Mouse (Mus musculus) heart, embryonic 16.5 days (tissue): ENCODE measurements at regions not wholly inside any gene's neighbourhood (a gene's known extent, or its start where the extent isn't known, plus 50 kb on each side); places are given as distances from the start of the nearest gene placed in this dataset.

Source experiments
- ATAC-seq: fragments of 200-750 bp; cut with Nextera tagmentation; replicated peaks from 2 replicates; pipeline ENCODE4 v1.8.0; 2017; ENCODE audit warnings: moderate number of reproducible peaks; ENCODE audit not compliant: insufficient read depth, low FRiP score; ENCODE audit errors: extremely low read depth
- H3K27ac ChIP-seq: fragments of 300-500 bp; sonication (generic); 2 replicates; pipeline ENCODE4 v1.5.1; 2014; ENCODE audit warnings: mild to moderate bottlenecking, low read length, control low read depth, moderate library complexity
- H3K27me3 ChIP-seq: fragments of 300-500 bp; sonication (generic); 2 replicates; pipeline ENCODE4 v1.6.1; 2014; ENCODE audit warnings: low read length, mixed read lengths; ENCODE audit not compliant: control insufficient read depth, insufficient read depth
- H3K36me3 ChIP-seq: fragments of 300-500 bp; sonication (generic); 2 replicates; pipeline ENCODE4 v1.6.1; 2014; ENCODE audit not compliant: control insufficient read depth, insufficient read depth
- H3K4me1 ChIP-seq: fragments of 300-500 bp; sonication (generic); 2 replicates; pipeline ENCODE4 v1.6.1; 2014; ENCODE audit warnings: low read length, mixed read lengths; ENCODE audit not compliant: control insufficient read depth, insufficient read depth
- H3K4me2 ChIP-seq: fragments of 300-500 bp; sonication (generic); 2 replicates; pipeline ENCODE4 v1.6.1; 2014; ENCODE audit warnings: low read depth, mild to moderate bottlenecking, control low read depth, low read length
- H3K4me3 ChIP-seq: fragments of 300-500 bp; sonication (generic); 2 replicates; pipeline ENCODE4 v1.5.1; 2014; ENCODE audit warnings: mild to moderate bottlenecking, control low read depth, low read length
- H3K9ac ChIP-seq: fragments of 300-500 bp; sonication (generic); 2 replicates; pipeline ENCODE4 v1.6.1; 2014; ENCODE audit warnings: low read length, control low read depth
- H3K9me3 ChIP-seq: fragments of 300-500 bp; sonication (generic); replicated peaks from 2 replicates; pipeline ENCODE4 v1.6.1; 2016; ENCODE audit warnings: low read length; ENCODE audit not compliant: control insufficient read depth
- WGBS: fragments of 180-500 bp; shearing (Covaris S2); extraction: QIAGEN DNeasy Blood & Tissue Kit; methylation state at CpG from one replicate; pipeline ENCODE4 v1.1.7; 2014; 5-methylcytosine and 5-hydroxymethylcytosine counted together

- no peaks in the 10 kb centered on the region for H3K27me3 ChIP-seq
- H3K4me2 ChIP-seq, result no peak overlapping the region
- no peak overlapping the region for H3K4me3 ChIP-seq
- ATAC-seq, result no peak
- H3K36me3 ChIP-seq, result no peaks in the 10 kb centered on the region
- WGBS, result 59% methylated on average over 3 of the region's 3 CpGs
- H3K9me3 ChIP-seq, result no peaks in the 10 kb centered on the region
- no peak overlapping the region for H3K9ac ChIP-seq
- peaks cover 6% of the 10 kb centered on the region; the same call in 1 of the 2 replicates for H3K4me1 ChIP-seq
- no peak overlapping the region for H3K27ac ChIP-seq
Observed at GRCm38 (mm10) chr4:84201001-84201400, 474.1 kb downstream of the Bnc2 start.

DNA sequence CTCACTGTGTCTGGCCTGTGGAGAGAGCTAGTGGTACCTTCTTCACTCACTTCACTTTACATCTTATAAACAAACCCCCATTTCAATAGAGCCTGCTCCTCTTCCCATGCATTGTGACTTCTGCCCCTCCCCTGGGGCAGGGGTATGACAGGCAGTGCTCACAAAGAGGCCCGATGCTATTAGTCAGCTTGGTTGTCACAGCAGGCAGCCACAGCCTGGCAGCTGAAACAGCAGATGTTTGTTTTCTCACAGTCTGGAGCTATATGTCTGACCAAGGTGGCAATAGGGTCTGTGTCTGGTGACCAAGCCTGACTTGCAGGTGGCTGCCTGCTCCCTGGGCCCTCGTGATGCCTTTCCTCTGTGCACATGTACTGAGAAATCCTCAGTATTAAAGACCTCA is 472.8 kb downstream of the Bnc2 start:
- Histone ChIP-seq H3K9me3 (no peaks in the 10 kb centered on the region), H3K4me3 (no peak overlapping the region), H3K4me1 (peaks cover 9% of the 10 kb centered on the region; the same call in 1 of the 2 replicates), H3K27ac (no peak overlapping the region), H3K4me2 (no peak overlapping the region), H3K27me3 (no peaks in the 10 kb centered on the region), H3K9ac (no peak overlapping the region), H3K36me3 (no peaks in the 10 kb centered on the region)
- ATAC-seq, result no peak
- 32% methylated on average over 2 of the region's 2 CpGs for WGBS

DNA sequence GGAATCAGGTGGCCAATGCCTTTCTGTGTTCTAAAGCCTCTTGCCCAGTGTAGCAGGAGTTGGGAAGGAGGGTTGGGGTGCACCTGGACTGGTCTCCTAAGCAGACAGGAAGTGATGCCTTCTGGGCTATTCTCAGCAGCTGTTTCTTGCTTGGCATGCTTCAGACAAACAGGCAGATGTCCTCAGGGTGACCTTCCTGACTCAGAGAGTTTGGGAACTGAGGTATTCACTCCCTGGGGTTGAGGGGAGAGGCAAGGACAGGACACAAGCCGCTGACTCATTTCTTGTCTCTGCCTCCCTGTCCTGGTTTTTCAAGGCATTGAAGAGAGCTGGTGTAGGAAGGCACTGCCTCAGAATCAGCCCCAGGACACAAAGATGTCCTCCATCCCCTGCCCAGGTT is 471.4 kb downstream of the Bnc2 start:
- Histone ChIP-seq H3K9me3 (no peaks in the 10 kb centered on the region), H3K4me1 (peaks cover 9% of the 10 kb centered on the region; the same call in 1 of the 2 replicates), H3K27ac (no peak overlapping the region), H3K27me3 (no peaks in the 10 kb centered on the region), H3K4me3 (no peak overlapping the region), H3K36me3 (no peaks in the 10 kb centered on the region), H3K9ac (no peak overlapping the region), H3K4me2 (no peak overlapping the region)
- ATAC-seq, result no peak
- WGBS, result 41% methylated on average over 1 of the region's 1 CpGs

- Histone ChIP-seq H3K9ac (no peak overlapping the region), H3K4me1 (peaks cover 9% of the 10 kb centered on the region; the same call in 1 of the 2 replicates), H3K27ac (no peak overlapping the region), H3K4me2 (no peak overlapping the region), H3K9me3 (no peaks in the 10 kb centered on the region), H3K4me3 (no peak overlapping the region), H3K27me3 (no peaks in the 10 kb centered on the region), H3K36me3 (no peaks in the 10 kb centered on the region)
- no peak for ATAC-seq
Observed at GRCm38 (mm10) chr4:84204777-84205176, 470.3 kb downstream of the Bnc2 start.

- no peak for ATAC-seq
- H3K4me1 ChIP-seq, result peaks cover 9% of the 10 kb centered on the region; the same call in 1 of the 2 replicates
- no peaks in the 10 kb centered on the region for H3K36me3 ChIP-seq
- no peak overlapping the region for H3K27ac ChIP-seq
- H3K9me3 ChIP-seq, result no peaks in the 10 kb centered on the region
- WGBS, result 74% methylated on average over 1 of the region's 1 CpGs
- H3K4me2 ChIP-seq, result no peak overlapping the region
- H3K9ac ChIP-seq, result no peak overlapping the region
- H3K27me3 ChIP-seq, result no peaks in the 10 kb centered on the region
- no peak overlapping the region for H3K4me3 ChIP-seq
Observed at GRCm38 (mm10) chr4:84208175-84208574, 466.9 kb downstream of the Bnc2 start.

DNA sequence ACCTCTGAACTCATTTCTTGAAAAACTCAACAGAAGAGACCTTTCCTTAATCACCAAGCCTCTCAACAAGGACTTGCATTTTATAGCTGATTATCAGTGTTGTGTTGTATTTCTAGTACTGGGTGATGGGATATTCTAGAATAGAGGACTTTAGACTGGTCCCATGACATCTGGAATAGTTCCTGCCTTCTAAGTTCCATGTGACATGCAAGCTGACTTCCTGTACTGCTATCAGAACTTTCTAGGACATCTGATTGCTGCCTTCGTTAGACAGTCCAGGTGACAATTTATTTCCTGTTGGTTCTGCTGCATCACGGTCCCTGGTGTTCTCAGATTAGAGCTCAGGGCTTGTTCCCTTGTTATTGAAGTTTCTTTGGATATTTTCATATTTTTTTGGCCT is 465.5 kb downstream of the Bnc2 start:
- no peak for ATAC-seq
- 79% methylated on average over 2 of the region's 2 CpGs for WGBS

GRCm38 (mm10) chr4:84211311-84211875 is 463.7 kb downstream of the Bnc2 start:
- H3K4me2 ChIP-seq, result no peak overlapping the region
- H3K27me3 ChIP-seq, result no peaks in the 10 kb centered on the region
- WGBS, result 81% methylated on average over 11 of the region's 11 CpGs

More for the DNA sequence above, 465.5 kb downstream of the Bnc2 start:
- H3K36me3 ChIP-seq, result no peaks in the 10 kb centered on the region
- H3K9ac ChIP-seq, result no peak overlapping the region
- H3K9me3 ChIP-seq, result no peaks in the 10 kb centered on the region
- no peak overlapping the region for H3K4me3 ChIP-seq
- H3K27me3 ChIP-seq, result no peaks in the 10 kb centered on the region
- no peak overlapping the region for H3K4me2 ChIP-seq
- peaks cover 3% of the 10 kb centered on the region; the same call in 1 of the 2 replicates for H3K4me1 ChIP-seq
- H3K27ac ChIP-seq, result no peak overlapping the region

DNA sequence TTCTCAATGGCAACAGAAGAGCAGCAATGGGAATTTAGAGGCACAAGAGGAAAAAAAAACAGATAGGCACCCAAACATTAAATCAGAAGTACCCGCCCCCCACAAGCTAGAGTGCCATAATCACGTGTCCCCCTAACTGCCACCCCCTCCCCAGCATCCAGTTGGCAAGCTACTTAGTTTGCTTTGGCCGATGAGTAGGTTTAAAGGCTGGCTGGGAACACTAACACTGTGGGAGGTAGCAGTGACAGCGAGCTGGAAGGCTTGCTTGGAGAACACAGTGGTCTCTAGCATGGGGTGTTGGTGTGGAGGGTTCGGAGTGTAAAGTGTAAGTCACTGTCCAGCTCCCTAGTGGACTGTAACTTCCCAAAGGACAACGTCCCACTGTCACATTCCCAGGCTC is 463.1 kb downstream of the Bnc2 start:
- Histone ChIP-seq H3K36me3 (no peaks in the 10 kb centered on the region), H3K4me1 (no peaks in the 10 kb centered on the region), H3K27me3 (no peaks in the 10 kb centered on the region), H3K27ac (no peak overlapping the region), H3K9ac (no peak overlapping the region), H3K9me3 (no peaks in the 10 kb centered on the region), H3K4me2 (no peak overlapping the region), H3K4me3 (no peak overlapping the region)
- WGBS, result 64% methylated on average over 6 of the region's 6 CpGs
- no peak for ATAC-seq

More at GRCm38 (mm10) chr4:84211311-84211875, 463.7 kb downstream of the Bnc2 start:
- ATAC-seq, result no peak
- no peak overlapping the region for H3K27ac ChIP-seq
- no peak overlapping the region for H3K4me3 ChIP-seq
- peaks cover 3% of the 10 kb centered on the region; the same call in 1 of the 2 replicates for H3K4me1 ChIP-seq
- no peak overlapping the region for H3K9ac ChIP-seq
- no peaks in the 10 kb centered on the region for H3K36me3 ChIP-seq
- H3K9me3 ChIP-seq, result no peaks in the 10 kb centered on the region

DNA sequence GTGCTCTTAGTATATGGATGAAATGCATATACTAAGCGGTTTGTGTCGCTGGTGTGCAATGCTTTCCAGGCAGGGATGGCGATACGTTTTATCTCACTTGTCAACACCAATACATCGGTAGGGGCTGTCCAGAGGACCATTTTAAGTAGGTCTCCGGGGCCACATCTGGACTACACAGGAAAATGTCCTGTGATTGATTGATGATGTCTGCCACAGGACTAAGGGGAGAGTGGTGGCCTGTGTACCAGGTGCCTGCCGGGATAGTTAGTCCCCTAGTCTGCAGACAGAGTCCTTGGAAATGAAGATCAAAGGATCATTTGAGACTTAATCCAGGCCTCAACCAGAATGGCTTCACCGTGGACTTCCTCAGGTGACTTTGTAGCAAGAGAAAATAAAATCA is 460.6 kb downstream of the Bnc2 start:
- WGBS, result 41% methylated on average over 8 of the region's 8 CpGs
- Histone ChIP-seq H3K36me3 (no peaks in the 10 kb centered on the region), H3K4me2 (no peak overlapping the region), H3K4me3 (no peak overlapping the region), H3K9ac (no peak overlapping the region), H3K9me3 (no peaks in the 10 kb centered on the region), H3K27me3 (no peaks in the 10 kb centered on the region), H3K27ac (no peak overlapping the region), H3K4me1 (no peaks in the 10 kb centered on the region)
- no peak for ATAC-seq
